Mouse (Mus musculus) ES-E14 (cell line): ENCODE measurements around the gene Stxbp1. TPM values are rescaled to one million over a fixed set of nuclear protein-coding genes. Genes with fewer than 3 reads are reported as not detected.

ENCODE experiments used
- DNase-seq: peaks from one replicate; pipeline ENCODE4 v3.0.0-alpha.2; 2013; ENCODE audit warnings: low read depth, low spot score
- H3K27ac ChIP-seq: 2 replicates; pipeline ENCODE4 v1.5.1; 2012; ENCODE audit warnings: low read depth, mild to moderate bottlenecking, low read length, moderate library complexity, mixed read lengths; ENCODE audit not compliant: poor library complexity, insufficient read depth, severe bottlenecking
- H3K36me3 ChIP-seq: 2 replicates; pipeline ENCODE4 v1.6.1; 2012; ENCODE audit warnings: mild to moderate bottlenecking, low read length, moderate library complexity, mixed read lengths; ENCODE audit not compliant: control insufficient read depth, poor library complexity, insufficient read depth, severe bottlenecking
- H3K4me1 ChIP-seq, 2 experiments: fragments of 150-350 bp in 1 of 2; sonication (generic) in 1 of 2; 2 replicates each; pipeline ENCODE4 v1.6.1; 2012; ENCODE audit warnings: low read length in 2 of 2, mild to moderate bottlenecking in 1 of 2, mixed read lengths in 1 of 2; ENCODE audit not compliant: control insufficient read depth in 2 of 2, insufficient read depth in 2 of 2, poor library complexity in 1 of 2
- H3K4me3 ChIP-seq, 2 experiments: fragments of 150-350 bp in 1 of 2; sonication (generic) in 1 of 2; 2 replicates each; pipeline ENCODE4 v1.5.1; 2012; ENCODE audit warnings: low read length in 2 of 2, low read depth in 1 of 2, mild to moderate bottlenecking in 1 of 2, mixed read lengths in 1 of 2; ENCODE audit not compliant: insufficient read depth in 1 of 2, poor library complexity in 1 of 2, severe bottlenecking in 1 of 2
- H3K9ac ChIP-seq: 2 replicates; pipeline ENCODE4 v1.6.1; 2012; ENCODE audit warnings: low read depth, mild to moderate bottlenecking, low read length, mixed read lengths; ENCODE audit not compliant: poor library complexity, insufficient read depth, severe bottlenecking
- H3K9me3 ChIP-seq: fragments of 150-350 bp; sonication (generic); 2 replicates; pipeline ENCODE4 v1.6.1; 2012; ENCODE audit warnings: low read depth, mild to moderate bottlenecking, low read length; ENCODE audit not compliant: control insufficient read depth, insufficient read depth
- CHD2 ChIP-seq: IDR thresholded peaks from 2 replicates; pipeline ENCODE4 v1.6.1; 2014; ENCODE audit warnings: mild to moderate bottlenecking, low read depth, low read length, inconsistent platforms
- HCFC1 ChIP-seq: IDR thresholded peaks from 2 replicates; pipeline ENCODE4 v1.6.1; 2012; ENCODE audit warnings: low read length, inconsistent platforms, borderline replicate concordance; ENCODE audit not compliant: insufficient read depth
- MAFK ChIP-seq: IDR thresholded peaks from 2 replicates; pipeline ENCODE4 v1.6.1; 2014; ENCODE audit warnings: mild to moderate bottlenecking, low read depth, low read length, inconsistent platforms; ENCODE audit not compliant: insufficient read depth
- ZC3H11A ChIP-seq: IDR thresholded peaks from 2 replicates; pipeline ENCODE4 v1.6.1; 2012; ENCODE audit warnings: low read depth, mild to moderate bottlenecking, inconsistent platforms, low read length, borderline replicate concordance
- ZNF384 ChIP-seq: IDR thresholded peaks from 2 replicates; pipeline ENCODE4 v1.6.1; 2012; ENCODE audit warnings: low read depth, low read length, inconsistent platforms
- in situ Hi-C, 2 experiments: fragments of 600-800 bp; cut with MboI; formaldehyde crosslinking; loops; one replicate each; pipeline ENCODE4 v1.15.1; 2025; ENCODE audit warnings: low sequenced_read_pairs in 2 of 2, inconsistent platforms in 1 of 2; ENCODE audit not compliant: unreplicated experiment in 2 of 2
- total RNA-seq: library from RNA; depleted of rRNA; stranded (reverse); fragments of 300-350 nt; gene quantifications from 2 replicates; pipeline ENCODE4 v1.2.3, GENCODE M21; 2012

Stxbp1 gene
- total RNA-seq, 1 experiment, result 4.0 TPM

GRCm38 (mm10) chr2:32788581-32788980 lies 58.5 kb downstream of the Stxbp1 start:
- H3K27ac ChIP-seq, result no peak overlapping the region
- in situ Hi-C loops, result no loop called here
- no peak overlapping the region for H3K9ac ChIP-seq
- no peaks in the 10 kb centered on the region for H3K9me3 ChIP-seq
- TF ChIP-seq HCFC1 (no peak), CHD2 (no peak), ZC3H11A (no peak), ZNF384 (no peak), MAFK (no peak)
- H3K36me3 ChIP-seq, result no peaks in the 10 kb centered on the region
- H3K4me1 ChIP-seq, result peaks cover 0 to 4% of the 10 kb centered on the region in 2 experiments; a peak in 2 of 4 replicates
- DNase-seq, result no peak
- no peak overlapping the region for H3K4me3 ChIP-seq

GRCm38 (mm10) chr2:32787176-32787575 lies 59.9 kb downstream of the Stxbp1 start:
- H3K9ac ChIP-seq, result no peak overlapping the region
- in situ Hi-C loops, result no loop called here
- no peak overlapping the region for H3K27ac ChIP-seq
- H3K9me3 ChIP-seq, result no peaks in the 10 kb centered on the region
- no peaks in the 10 kb centered on the region for H3K36me3 ChIP-seq
- H3K4me1 ChIP-seq, result peaks cover 0 to 4% of the 10 kb centered on the region in 2 experiments; a peak in 2 of 4 replicates
- no peak overlapping the region for H3K4me3 ChIP-seq
- TF ChIP-seq HCFC1 (no peak), ZC3H11A (no peak), CHD2 (no peak), ZNF384 (no peak), MAFK (no peak)
- DNase-seq, result no peak

GRCm38 (mm10) chr2:32784048-32784681 lies 62.9 kb downstream of the Stxbp1 start, which contains the start of gene Cfap157:
Cfap157 (minus strand) TSS chr2:32784428.
- no peak for TF ChIP-seq ZNF384
- TF ChIP-seq MAFK, result no peak
- no peak for TF ChIP-seq CHD2
- no peak for TF ChIP-seq ZC3H11A
- Histone ChIP-seq H3K27ac (no peak within 1 kb of the TSS), H3K4me1 (peaks cover 0 to 15% of the 10 kb centered on the region in 2 experiments; a peak in 2 of 4 replicates), H3K4me3 (no peak within 1 kb of the TSS), H3K9ac (no peak within 1 kb of the TSS), H3K36me3 (no peaks in the 10 kb centered on the region), H3K9me3 (no peaks in the 10 kb centered on the region)
- in situ Hi-C loops, result no loop called here
- DNase-seq, result no peak

GRCm38 (mm10) chr2:32781710-32782109 lies 65.3 kb downstream of the Stxbp1 start:
- H3K4me3 ChIP-seq, result no peak overlapping the region
- H3K9ac ChIP-seq, result no peak overlapping the region
- peaks cover 3% of the 10 kb centered on the region; the same call in 1 of the 2 replicates for H3K36me3 ChIP-seq
- H3K9me3 ChIP-seq, result no peaks in the 10 kb centered on the region
- no peak overlapping the region for H3K27ac ChIP-seq
- no peak for TF ChIP-seq MAFK
- TF ChIP-seq HCFC1, result no peak
- TF ChIP-seq CHD2, result no peak
- no peak for TF ChIP-seq ZC3H11A
- no peak for TF ChIP-seq ZNF384
- peaks cover 0 to 18% of the 10 kb centered on the region in 2 experiments; a peak in 2 of 4 replicates for H3K4me1 ChIP-seq
- in situ Hi-C loops, result no loop called here
- no peak for DNase-seq
